Mouse (Mus musculus): ENCODE data around the gene Uri1. TPM values are rescaled to one million over a fixed set of nuclear protein-coding genes. Genes with fewer than 3 reads are reported as not detected.

The Uri1 gene
- 182 and 205 TPM in 2 replicates for polyA plus RNA-seq (2011; ENCODE audit: insufficient read depth, insufficient read length, low read depth, missing spikeins)

DNA sequence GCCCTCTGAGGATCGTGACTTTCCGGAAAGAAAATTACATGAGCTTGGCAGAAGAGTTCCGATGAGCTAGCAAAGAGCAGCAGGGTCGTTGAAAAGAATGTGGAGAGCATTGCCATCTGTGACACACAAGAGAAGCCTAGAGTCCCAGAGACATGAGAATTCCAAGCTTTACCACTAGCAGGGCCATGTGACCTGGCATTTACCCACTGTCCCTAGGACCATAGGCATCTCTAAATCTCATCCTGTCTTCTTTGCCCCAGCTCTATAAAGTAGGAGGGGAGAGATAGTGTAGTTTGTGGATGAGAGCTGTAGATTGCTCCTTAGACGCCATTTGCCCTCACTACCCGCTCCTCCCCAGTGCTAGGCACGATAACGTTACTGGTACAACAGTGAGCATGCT, at the start of gene Uri1:
Gene Uri1, minus strand, starts transcription at position 101 of the 400 bp plus-strand sequence.
- Histone ChIP-seq H3K27me3 (ENCODE audit: control insufficient read depth, insufficient read depth, low read length, poor library complexity, severe bottlenecking) (no peaks in the 10 kb centered on the region), H3K36me3 (ENCODE audit: control insufficient read depth, insufficient read depth, low read length, poor library complexity, severe bottlenecking) (no peaks in the 10 kb centered on the region), H3K4me3 (ENCODE audit: low read depth, low read length) (no peak within 1 kb of the TSS), H3K4me1 (ENCODE audit: control insufficient read depth, insufficient read depth, low read length) (peaks cover under 1% of the 10 kb centered on the region), H3K9ac (ENCODE audit: low read depth, poor library complexity, severe bottlenecking) (no peak within 1 kb of the TSS), H3K9me3 (replicated peaks; ENCODE audit: control insufficient read depth, insufficient read depth, low read length, poor library complexity, severe bottlenecking) (peaks cover 5% of the 10 kb centered on the region; the same call in 1 of the 2 replicates), H3K27ac (ENCODE audit: insufficient read depth, low read length) (no peak within 1 kb of the TSS)
- TF ChIP-seq CTCF (IDR thresholded peaks at IDR 0.05; ENCODE audit: low read depth, low read length) (no peak), EP300 (IDR thresholded peaks at IDR 0.05; ENCODE audit: insufficient read depth, low read depth, low read length) (no peak), POLR2A (IDR thresholded peaks at IDR 0.05; ENCODE audit: insufficient read depth, low read length) (no peak)

DNA sequence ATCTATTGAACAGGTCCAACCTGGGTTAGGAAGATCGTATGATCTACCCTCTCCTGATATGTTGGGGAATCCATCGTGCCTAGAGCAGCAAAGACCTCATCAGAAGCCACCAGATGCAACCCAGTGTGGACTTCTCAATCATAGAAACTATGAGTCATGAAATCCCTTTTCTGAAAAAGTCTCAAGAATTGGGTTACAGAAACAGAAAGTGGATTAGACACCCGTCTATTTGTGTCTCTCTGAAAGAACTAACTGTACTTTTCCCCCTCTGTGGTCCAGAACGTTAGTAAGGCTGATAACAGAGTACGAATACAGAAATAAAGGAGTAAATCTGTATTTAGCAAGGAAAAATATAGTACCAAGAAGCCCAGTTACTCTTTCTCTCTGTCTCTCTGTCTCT, 47.7 kb upstream of the Uri1 start:
- H3K9ac ChIP-seq (ENCODE audit: low read depth, poor library complexity, severe bottlenecking): no peak overlapping the region
- H3K9me3 ChIP-seq (replicated peaks; ENCODE audit: control insufficient read depth, insufficient read depth, low read length, poor library complexity, severe bottlenecking): no peaks in the 10 kb centered on the region
- no peak overlapping the region for H3K27ac ChIP-seq (ENCODE audit: insufficient read depth, low read length)
- no peak overlapping the region for H3K4me3 ChIP-seq (ENCODE audit: low read depth, low read length)
- no peak for TF ChIP-seq EP300 (IDR thresholded peaks at IDR 0.05; ENCODE audit: insufficient read depth, low read depth, low read length)
- TF ChIP-seq POLR2A (IDR thresholded peaks at IDR 0.05; ENCODE audit: insufficient read depth, low read length): no peak
- no peak for TF ChIP-seq CTCF (IDR thresholded peaks at IDR 0.05; ENCODE audit: low read depth, low read length)
- no peaks in the 10 kb centered on the region for H3K27me3 ChIP-seq (ENCODE audit: control insufficient read depth, insufficient read depth, low read length, poor library complexity, severe bottlenecking)
- H3K36me3 ChIP-seq (ENCODE audit: control insufficient read depth, insufficient read depth, low read length, poor library complexity, severe bottlenecking): no peaks in the 10 kb centered on the region
- no peaks in the 10 kb centered on the region for H3K4me1 ChIP-seq (ENCODE audit: control insufficient read depth, insufficient read depth, low read length)

DNA sequence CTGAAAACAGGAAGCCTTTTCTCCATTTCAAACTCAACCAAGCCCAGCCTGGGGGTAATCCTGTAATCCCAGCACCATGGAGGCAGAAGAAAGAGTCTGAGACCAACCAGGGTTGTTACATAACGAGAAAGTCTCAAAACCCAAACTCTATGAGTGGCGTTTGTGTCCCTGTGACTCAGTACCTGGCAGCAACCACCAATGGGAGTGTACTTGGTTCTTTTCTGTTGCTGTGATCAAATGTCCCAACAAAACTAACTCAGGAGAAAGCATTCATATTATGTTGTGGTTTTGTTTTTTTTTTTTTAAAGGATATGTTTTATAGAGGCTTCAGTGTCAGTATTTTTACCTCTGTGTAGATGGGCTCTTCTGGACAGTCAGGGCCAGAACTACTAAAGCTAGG, 47.3 kb upstream of the Uri1 start:
- no peak overlapping the region for H3K9ac ChIP-seq (ENCODE audit: low read depth, poor library complexity, severe bottlenecking)
- no peaks in the 10 kb centered on the region for H3K27me3 ChIP-seq (ENCODE audit: control insufficient read depth, insufficient read depth, low read length, poor library complexity, severe bottlenecking)
- no peak overlapping the region for H3K4me3 ChIP-seq (ENCODE audit: low read depth, low read length)
- TF ChIP-seq CTCF (IDR thresholded peaks at IDR 0.05; ENCODE audit: low read depth, low read length) (no peak), EP300 (IDR thresholded peaks at IDR 0.05; ENCODE audit: insufficient read depth, low read depth, low read length) (no peak), POLR2A (IDR thresholded peaks at IDR 0.05; ENCODE audit: insufficient read depth, low read length) (no peak)
- no peak overlapping the region for H3K27ac ChIP-seq (ENCODE audit: insufficient read depth, low read length)
- no peaks in the 10 kb centered on the region for H3K9me3 ChIP-seq (replicated peaks; ENCODE audit: control insufficient read depth, insufficient read depth, low read length, poor library complexity, severe bottlenecking)
- no peaks in the 10 kb centered on the region for H3K36me3 ChIP-seq (ENCODE audit: control insufficient read depth, insufficient read depth, low read length, poor library complexity, severe bottlenecking)
- no peaks in the 10 kb centered on the region for H3K4me1 ChIP-seq (ENCODE audit: control insufficient read depth, insufficient read depth, low read length)

- Histone ChIP-seq H3K27me3 (ENCODE audit: control insufficient read depth, insufficient read depth, low read length, poor library complexity, severe bottlenecking) (no peaks in the 10 kb centered on the region), H3K4me3 (ENCODE audit: low read depth, low read length) (no peak overlapping the region), H3K36me3 (ENCODE audit: control insufficient read depth, insufficient read depth, low read length, poor library complexity, severe bottlenecking) (no peaks in the 10 kb centered on the region), H3K4me1 (ENCODE audit: control insufficient read depth, insufficient read depth, low read length) (no peaks in the 10 kb centered on the region), H3K9me3 (replicated peaks; ENCODE audit: control insufficient read depth, insufficient read depth, low read length, poor library complexity, severe bottlenecking) (no peaks in the 10 kb centered on the region), H3K9ac (ENCODE audit: low read depth, poor library complexity, severe bottlenecking) (no peak overlapping the region), H3K27ac (ENCODE audit: insufficient read depth, low read length) (no peak overlapping the region)
- TF ChIP-seq CTCF (IDR thresholded peaks at IDR 0.05; ENCODE audit: low read depth, low read length): no peak
- TF ChIP-seq POLR2A (IDR thresholded peaks at IDR 0.05; ENCODE audit: insufficient read depth, low read length): no peak
These were observed 41.1 kb upstream of the Uri1 start for GRCm38 (mm10) chr7:38064431-38064830.

DNA sequence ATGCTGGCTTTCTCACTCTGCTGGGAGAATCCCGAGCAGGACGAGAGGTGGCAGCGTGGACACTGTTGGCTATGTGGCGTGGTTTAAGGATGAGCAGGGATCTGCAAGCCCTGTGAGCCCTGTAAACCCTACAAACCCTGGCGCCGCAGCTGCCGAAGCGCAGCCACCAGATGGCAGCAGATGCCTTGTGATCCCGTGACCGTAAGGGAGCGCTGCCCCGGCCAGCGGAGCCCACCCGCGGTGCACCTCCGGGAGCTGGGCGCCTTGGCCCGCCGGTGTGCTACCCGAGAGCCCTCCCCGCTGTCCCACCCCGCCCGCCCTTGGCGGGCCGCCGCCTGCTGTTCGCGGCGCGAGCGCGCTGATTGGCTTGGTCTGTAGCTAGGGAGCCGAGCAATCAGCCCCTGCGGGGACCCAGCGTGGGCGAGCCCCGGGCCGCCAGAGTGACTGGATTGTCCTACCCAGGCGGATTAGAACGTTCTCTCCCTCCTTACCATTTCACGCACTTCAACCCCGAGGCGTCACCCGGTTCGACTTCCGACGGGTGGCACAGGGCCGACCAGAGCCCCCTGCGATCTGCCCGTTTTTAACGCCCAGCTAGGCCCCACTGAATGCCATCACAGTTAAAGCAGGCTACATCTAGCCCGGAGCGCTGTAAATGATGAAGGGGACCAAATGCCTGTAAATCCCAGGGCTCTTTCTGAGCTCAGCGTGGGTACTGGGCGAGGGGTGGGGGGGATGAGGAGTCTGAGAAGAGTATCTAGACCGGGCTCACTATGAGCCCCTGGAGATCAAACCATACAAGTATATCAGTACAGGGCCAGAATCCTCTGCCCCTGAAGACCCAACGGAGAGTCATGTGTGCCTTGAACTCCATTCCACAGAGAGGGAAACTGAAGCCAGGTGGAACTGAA, 38.0 kb upstream of the Uri1 start:
- TF ChIP-seq CTCF (IDR thresholded peaks at IDR 0.05; ENCODE audit: low read depth, low read length) (peak; percentile 89), POLR2A (IDR thresholded peaks at IDR 0.05; ENCODE audit: insufficient read depth, low read length) (peak; percentile 4), EP300 (IDR thresholded peaks at IDR 0.05; ENCODE audit: insufficient read depth, low read depth, low read length) (no peak)
- H3K9me3 ChIP-seq (replicated peaks; ENCODE audit: control insufficient read depth, insufficient read depth, low read length, poor library complexity, severe bottlenecking): no peaks in the 10 kb centered on the region
- no peaks in the 10 kb centered on the region for H3K4me1 ChIP-seq (ENCODE audit: control insufficient read depth, insufficient read depth, low read length)
- H3K9ac ChIP-seq (ENCODE audit: low read depth, poor library complexity, severe bottlenecking): peak overlapping the region; percentile 58
- H3K27ac ChIP-seq (ENCODE audit: insufficient read depth, low read length): peak overlapping the region; percentile 9; the same call in 1 of the 2 replicates
- H3K36me3 ChIP-seq (ENCODE audit: control insufficient read depth, insufficient read depth, low read length, poor library complexity, severe bottlenecking): no peaks in the 10 kb centered on the region
- H3K27me3 ChIP-seq (ENCODE audit: control insufficient read depth, insufficient read depth, low read length, poor library complexity, severe bottlenecking): no peaks in the 10 kb centered on the region
- H3K4me3 ChIP-seq (ENCODE audit: low read depth, low read length): peak overlapping the region; percentile 54
